Mouse (Mus musculus) lung, postnatal 36 days (tissue): ENCODE results near the gene Tdrd9.

ENCODE experiments used
- DNase-seq: peaks from one replicate; pipeline ENCODE4 v3.0.0; 2022; ENCODE audit warnings: mixed read lengths

Tdrd9 gene

GRCm38 (mm10) chr12:111963339-111963738 is 8.0 kb upstream of the Tdrd9 start:
- DNase-seq: no peak

- peak; percentile 96 for DNase-seq
Measured at GRCm38 (mm10) chr12:111966683-111967173, 4.6 kb upstream of the Tdrd9 start, which contains the start of gene Atp5mpl. Gene Atp5mpl, minus strand, starts transcription at chr12:111966977.

- DNase-seq: no peak
Measured at GRCm38 (mm10) chr12:111970085-111970484, 1.3 kb upstream of the Tdrd9 start.

DNA sequence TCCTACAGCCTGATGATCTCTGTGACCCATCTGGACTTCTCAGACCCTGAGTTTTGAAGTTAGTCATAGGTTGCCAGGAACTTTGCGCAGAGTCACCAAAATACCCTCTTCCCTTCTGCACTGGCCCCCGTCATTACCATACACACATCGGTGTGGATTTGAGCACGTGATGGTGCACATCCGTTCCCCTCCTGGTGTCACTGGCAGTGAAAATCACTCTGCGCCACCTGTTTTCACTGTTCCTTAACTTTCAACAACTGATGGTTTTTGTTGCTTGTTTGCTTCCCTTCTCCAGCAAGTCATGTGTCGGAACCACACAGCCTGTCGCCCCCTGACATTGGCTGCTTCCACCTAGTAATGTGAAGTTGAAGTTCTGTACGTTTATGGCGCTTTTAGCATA is 1.1 kb downstream of the Tdrd9 start:
- DNase-seq: no peak

- DNase-seq: no peak
Measured at GRCm38 (mm10) chr12:111974578-111974977, 3.2 kb downstream of the Tdrd9 start.

GRCm38 (mm10) chr12:111977138-111977537 is 5.8 kb downstream of the Tdrd9 start:
- peak; percentile 70 for DNase-seq

DNA sequence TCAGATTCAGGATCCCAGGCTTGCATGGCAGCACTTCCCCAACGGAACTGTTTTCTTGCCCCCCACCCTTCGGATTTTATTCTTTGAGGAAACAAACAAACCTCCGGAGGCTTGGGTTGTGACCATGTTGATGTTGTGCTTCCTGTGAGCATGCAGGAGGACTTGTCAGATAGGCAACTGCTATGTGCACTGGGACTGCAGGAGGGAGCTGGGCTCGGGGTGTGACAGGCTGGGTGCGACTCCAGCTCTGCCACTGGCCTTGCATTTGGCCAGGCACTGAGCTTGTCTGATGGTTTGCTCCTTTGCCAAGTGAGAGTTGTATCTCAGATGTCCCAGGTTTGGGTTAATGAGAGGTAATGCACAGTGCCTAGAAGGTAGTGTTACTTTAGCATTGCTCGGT is 6.9 kb downstream of the Tdrd9 start:
- no peak for DNase-seq

DNA sequence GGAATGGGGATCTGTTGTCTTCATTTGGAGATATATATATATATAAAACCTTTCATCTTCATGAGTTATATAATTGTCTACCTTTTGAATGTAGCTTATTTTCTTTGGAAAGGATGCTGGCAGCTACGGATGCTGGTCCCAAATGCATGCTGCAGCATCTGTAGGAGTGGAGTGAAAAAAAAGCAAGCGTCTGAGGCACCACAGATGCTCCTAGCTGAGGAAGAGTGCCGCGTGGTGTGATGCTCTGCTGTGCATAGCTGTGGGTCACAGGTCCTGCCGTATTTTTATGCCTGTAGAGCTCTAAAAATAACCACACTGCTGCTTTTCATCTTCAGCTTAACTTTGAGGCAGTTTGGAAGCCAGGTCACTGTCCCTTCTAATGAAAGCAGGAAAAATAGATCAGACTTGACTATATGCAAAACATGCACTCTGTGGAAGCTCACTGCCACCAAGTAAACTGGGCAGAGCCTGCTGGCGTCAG is 9.6 kb downstream of the Tdrd9 start, which contains the start of gene Rd3l:
Rd3l (minus strand) TSS at position 431 of the 481 bp plus-strand sequence.
- no peak for DNase-seq

DNA sequence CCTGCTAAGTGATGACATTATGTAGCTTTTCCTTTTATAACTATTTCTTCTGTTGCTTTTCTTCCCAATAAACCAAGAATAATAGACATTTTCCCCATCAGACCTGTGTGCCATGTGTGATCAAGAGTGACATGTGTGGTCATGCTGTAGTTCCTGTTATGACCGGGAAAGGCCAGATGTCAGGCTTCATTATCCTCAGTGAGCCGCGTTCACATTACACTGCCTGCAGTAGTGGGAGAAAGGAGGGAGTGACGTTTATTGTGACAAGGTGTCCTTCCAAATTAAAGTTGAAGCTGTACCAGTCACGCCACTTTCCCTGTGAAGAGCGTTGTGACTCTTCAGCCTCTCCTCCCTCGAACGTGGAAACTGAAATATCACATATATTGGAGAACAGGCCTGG is 10.5 kb downstream of the Tdrd9 start:
- DNase-seq: no peak

GRCm38 (mm10) chr12:111983165-111983564 is 11.8 kb downstream of the Tdrd9 start:
- DNase-seq: no peak

GRCm38 (mm10) chr12:111986756-111987155 is 15.4 kb downstream of the Tdrd9 start:
- DNase-seq: no peak

- no peak for DNase-seq
Measured at GRCm38 (mm10) chr12:111992626-111993025, 21.3 kb downstream of the Tdrd9 start.

DNA sequence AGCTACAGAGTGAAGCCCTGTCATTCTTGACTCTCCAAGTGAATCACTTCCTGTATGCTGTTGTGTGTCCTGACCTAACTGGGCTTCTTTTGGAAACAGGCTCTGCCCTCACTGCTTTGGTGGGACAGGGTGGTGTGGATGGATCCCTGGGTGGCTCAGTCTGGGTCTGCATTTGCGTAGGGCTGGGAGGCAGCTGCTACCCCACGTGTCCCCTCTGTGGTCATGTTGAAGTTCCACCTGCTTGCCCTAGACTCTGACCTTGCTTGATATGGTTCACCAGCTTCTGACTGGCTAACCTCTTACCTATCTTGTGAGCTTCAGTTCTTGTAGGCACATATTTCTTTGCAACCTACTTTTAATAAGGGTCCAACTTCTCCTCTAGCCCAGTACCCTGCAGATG is 23.8 kb downstream of the Tdrd9 start:
- DNase-seq: no peak

DNA sequence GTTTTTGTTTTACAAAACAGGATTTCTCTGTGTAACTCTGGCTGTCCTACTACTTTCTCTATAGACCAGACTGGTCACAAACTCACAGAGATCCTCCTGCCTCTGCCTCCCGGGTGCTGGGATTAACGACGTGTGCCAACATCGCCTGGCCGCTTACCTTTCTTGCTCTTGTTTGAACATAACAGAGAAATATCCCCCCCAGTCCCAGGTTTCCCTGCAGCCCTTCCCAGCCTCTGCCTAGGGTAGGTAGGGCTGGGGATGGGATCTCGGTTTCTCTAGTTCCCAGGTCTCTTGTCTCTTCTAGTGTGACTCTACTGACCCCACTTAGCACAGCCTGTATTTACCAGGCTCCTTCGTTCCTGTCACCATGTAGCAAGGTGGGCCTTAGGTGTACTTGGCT is 28.4 kb downstream of the Tdrd9 start:
- DNase-seq: no peak

GRCm38 (mm10) chr12:112001223-112001622 is 29.9 kb downstream of the Tdrd9 start:
- peak; percentile 85 for DNase-seq

- no peak for DNase-seq
Measured at GRCm38 (mm10) chr12:112012511-112013270, 41.3 kb downstream of the Tdrd9 start.

DNA sequence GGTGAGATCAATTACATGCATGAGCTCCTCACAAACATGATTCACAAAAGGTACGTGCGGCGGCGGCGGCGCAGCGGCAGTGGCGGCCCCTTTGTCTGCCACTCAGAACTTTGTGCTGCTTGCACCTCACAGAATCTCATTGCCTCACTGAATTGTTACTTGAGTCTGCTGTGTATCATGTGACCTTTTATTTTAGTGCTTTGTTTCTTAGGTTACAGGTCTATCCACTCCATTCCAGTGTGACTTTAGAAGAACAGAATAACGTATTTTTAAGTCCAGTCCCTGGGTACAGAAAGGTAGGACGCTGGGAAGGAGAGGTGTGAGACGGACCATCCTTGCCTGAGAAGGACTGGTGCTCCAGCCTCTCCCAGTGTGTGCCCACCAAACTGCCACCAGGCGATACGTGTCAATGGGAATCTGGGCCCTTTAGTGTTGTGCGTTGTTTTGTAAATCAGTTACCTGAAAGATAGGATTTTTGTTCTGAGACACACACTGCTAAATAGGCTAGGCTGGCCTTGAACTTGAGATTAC is 42.0 kb downstream of the Tdrd9 start:
- DNase-seq: no peak

GRCm38 (mm10) chr12:112016346-112016745 is 45.0 kb downstream of the Tdrd9 start:
- no peak for DNase-seq

GRCm38 (mm10) chr12:112023306-112023705 is 51.9 kb downstream of the Tdrd9 start:
- no peak for DNase-seq

- no peak for DNase-seq
Measured at GRCm38 (mm10) chr12:112024581-112025310, 53.4 kb downstream of the Tdrd9 start.

GRCm38 (mm10) chr12:112025457-112025856 is 54.1 kb downstream of the Tdrd9 start:
- no peak for DNase-seq

DNA sequence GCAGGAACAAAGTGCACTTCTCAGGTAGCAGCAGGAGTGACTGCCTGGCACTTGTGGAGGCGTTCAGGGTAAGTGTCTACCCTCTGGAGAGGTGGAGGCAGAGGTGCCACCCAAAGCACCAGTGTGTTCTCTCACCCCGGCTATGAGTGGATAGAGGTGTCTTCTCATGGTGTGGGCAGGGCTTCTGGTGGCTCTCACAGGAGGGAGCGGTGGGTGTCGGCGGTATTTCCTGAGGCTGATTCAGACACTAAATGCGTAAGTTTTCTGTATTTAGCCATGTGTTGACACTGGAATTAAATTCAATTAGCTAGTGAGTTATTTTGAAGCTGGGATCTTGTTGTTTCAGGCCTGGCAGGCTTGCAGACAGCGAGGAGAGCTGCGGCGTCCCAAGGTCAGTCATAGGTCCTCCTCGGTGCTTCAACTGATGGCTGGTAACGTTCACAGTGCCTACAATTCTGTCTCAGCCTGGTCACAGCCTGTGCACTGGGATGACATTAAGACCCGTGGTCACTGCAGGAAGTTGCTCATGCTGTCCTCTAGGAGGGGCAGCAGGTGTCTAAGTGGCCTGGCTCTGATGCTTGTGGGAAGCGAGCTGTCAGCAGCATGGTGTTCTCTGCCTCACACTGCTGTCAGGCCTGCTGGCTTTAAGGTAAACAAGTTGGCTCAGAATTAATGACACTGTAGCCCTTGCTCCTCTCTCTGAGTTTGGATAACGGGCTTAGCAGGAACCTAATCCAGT is 54.7 kb downstream of the Tdrd9 start:
- DNase-seq: no peak

GRCm38 (mm10) chr12:112027408-112027807 is 56.0 kb downstream of the Tdrd9 start:
- DNase-seq: no peak
